In the genomic region with DNA sequence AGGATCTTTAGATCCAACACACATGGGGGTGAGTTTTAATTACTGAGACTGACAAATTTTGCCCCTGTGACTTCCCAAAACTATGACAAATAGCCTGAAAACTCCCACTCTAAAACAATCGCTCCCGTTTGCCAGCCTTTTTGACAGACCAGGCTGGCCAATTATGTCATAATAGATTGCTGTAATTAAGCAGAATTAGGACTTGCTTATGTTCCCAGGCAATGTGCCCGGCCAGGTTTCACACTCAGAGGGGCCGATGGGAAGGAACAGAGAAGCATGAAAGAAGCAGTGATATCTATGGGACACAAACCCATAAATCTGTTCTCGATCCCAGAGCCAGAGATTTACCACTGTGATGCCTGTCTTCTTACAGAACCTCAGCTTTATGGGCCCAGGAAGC, we compare ENCODE assay signal across 24 mouse cellular contexts.
DNase-seq lines count a peak whose midpoint lies in the region; ATAC-seq and TF ChIP-seq lines count a peak whose summit lies in the region.
"Had no signal": no experiment of that assay in that cellular context is flagged by ENCODE, and none has a peak within 500 bp of the region (broad histone marks: within the 10 kb centered on the region; RNA-seq: fewer than 3 reads in every experiment).

No protein-coding gene starts in this region.

- H3K27me3 ChIP-seq in kidney, postnatal 0 days (ENCODE audit: insufficient read depth, low read length): no peaks in the 10 kb centered on the region
- no peaks in the 10 kb centered on the region; a peak in 1 of 4 replicates for H3K27me3 ChIP-seq in MEL (ENCODE audit: control insufficient read depth in 1 of 2, insufficient read depth in 2 of 2, low read length in 2 of 2)
- H3K27me3 ChIP-seq: embryonic facial prominence, embryonic 12.5 days; intestine, embryonic 15.5 days; liver, embryonic 13.5 days; midbrain, embryonic 12.5 days; neural tube, embryonic 13.5 days had no signal

- H3K27ac ChIP-seq in kidney, postnatal 0 days: no peak overlapping the region
- H3K27ac ChIP-seq in MEL (ENCODE audit: control insufficient read depth, low read depth, low read length): peak overlapping the region; percentile 32; the same call in 1 of the 2 replicates
- H3K27ac ChIP-seq: embryonic facial prominence, embryonic 12.5 days; gastrocnemius, adult 2 months; intestine, embryonic 15.5 days; left cerebral cortex, adult 2 months; midbrain, embryonic 12.5 days; neural tube, embryonic 13.5 days; stomach, postnatal 0 days had no signal

- H3K4me2 ChIP-seq in kidney, postnatal 0 days (ENCODE audit: low read length): no peak overlapping the region
- H3K4me2 ChIP-seq: embryonic facial prominence, embryonic 12.5 days; heart, embryonic 11.5 days; intestine, embryonic 15.5 days; midbrain, embryonic 12.5 days; neural tube, embryonic 13.5 days had no signal

- H3K79me2 ChIP-seq in MEL (ENCODE audit: control insufficient read depth, insufficient read depth, low read length, poor library complexity): no peaks in the 10 kb centered on the region

- H3K9me3 ChIP-seq in kidney, postnatal 0 days (replicated peaks; ENCODE audit: low read length): no peaks in the 10 kb centered on the region
- no peaks in the 10 kb centered on the region for H3K9me3 ChIP-seq in MEL (replicated peaks; ENCODE audit: insufficient read depth, low read length)
- H3K9me3 ChIP-seq: embryonic facial prominence, embryonic 12.5 days; intestine, embryonic 15.5 days; liver, embryonic 13.5 days; midbrain, embryonic 12.5 days; neural tube, embryonic 13.5 days had no signal

- no peak overlapping the region for H3K4me3 ChIP-seq in kidney, postnatal 0 days (replicated peaks; ENCODE audit: low read depth, low read length)
- no peak overlapping the region for H3K4me3 ChIP-seq in MEL (ENCODE audit: control insufficient read depth in 1 of 2, insufficient read depth in 1 of 2, low read depth in 2 of 2, low read length in 2 of 2)
- H3K4me3 ChIP-seq: embryonic facial prominence, embryonic 12.5 days; gastrocnemius, adult 2 months; intestine, embryonic 15.5 days; left cerebral cortex, adult 2 months; liver, embryonic 13.5 days; midbrain, embryonic 12.5 days; neural tube, embryonic 13.5 days had no signal

- no peak for TF ChIP-seq POLR2A in MEL (IDR thresholded peaks at IDR 0.05; ENCODE audit: control insufficient read depth in 1 of 2, insufficient read depth in 1 of 2, low read depth in 1 of 2, low read length in 2 of 2, poor library complexity in 1 of 2)

- H3K36me3 ChIP-seq in kidney, postnatal 0 days (ENCODE audit: insufficient read depth, low read length): no peaks in the 10 kb centered on the region
- H3K36me3 ChIP-seq in MEL (ENCODE audit: control insufficient read depth in 1 of 2, insufficient read depth in 2 of 2, low read length in 2 of 2): peaks cover 0 to 14% of the 10 kb centered on the region in 2 experiments; a peak in 2 of 4 replicates
- H3K36me3 ChIP-seq: embryonic facial prominence, embryonic 12.5 days; intestine, embryonic 15.5 days; liver, embryonic 13.5 days; midbrain, embryonic 12.5 days; neural tube, embryonic 13.5 days had no signal

- H3K9ac ChIP-seq in kidney, postnatal 0 days (ENCODE audit: low read depth, low read length): no peak overlapping the region
- H3K9ac ChIP-seq in MEL (ENCODE audit: control insufficient read depth, low read depth, low read length, poor library complexity, severe bottlenecking): no peak overlapping the region
- H3K9ac ChIP-seq: embryonic facial prominence, embryonic 12.5 days; intestine, embryonic 15.5 days; liver, embryonic 13.5 days; midbrain, embryonic 12.5 days; neural tube, embryonic 13.5 days had no signal

- DNase-seq in heart, adult 11 months: peak; percentile 44
- no peak for DNase-seq in heart, adult 9 months (ENCODE audit: low spot score in 2 of 2)
- DNase-seq in kidney, postnatal 0 days (ENCODE audit: low spot score): peak; percentile 23
- DNase-seq in kidney, adult 8-10 months: no peak
- DNase-seq in MEL (ENCODE audit: low read depth, low spot score): peak; percentile 36
- DNase-seq in Muller cell, postnatal 12 days (ENCODE audit: inconsistent ontology term): peak; percentile 53
- no peak for DNase-seq in B cell, adult 2 months
- DNase-seq: adrenal gland, postnatal 25 days; cerebellum, adult 11 months; cerebellum, adult 9-11 months; gastrocnemius, adult 2 months; heart, postnatal 10 days; lung, adult 2 months; lung, postnatal 14 days; thymus, adult 2 months; thymus, postnatal 4 days had no signal

- TF ChIP-seq EP300 in MEL (IDR thresholded peaks at IDR 0.05; ENCODE audit: low read depth in 1 of 2, low read length in 2 of 2): no peak

- 11% methylated on average over 5 of the region's 5 CpGs for WGBS in kidney, postnatal 0 days

- no peak for TF ChIP-seq RAD21 in MEL (IDR thresholded peaks at IDR 0.05; ENCODE audit: low read depth, low read length)

- peaks cover 5% of the 10 kb centered on the region; the same call in 1 of the 2 replicates for H3K4me1 ChIP-seq in kidney, postnatal 0 days (replicated peaks; ENCODE audit: insufficient read depth, low read length)
- peaks cover 0 to 6% of the 10 kb centered on the region in 2 experiments; a peak in 2 of 4 replicates for H3K4me1 ChIP-seq in MEL (ENCODE audit: control insufficient read depth in 1 of 2, insufficient read depth in 2 of 2, low read length in 2 of 2)

- no peak for TF ChIP-seq CTCF in kidney, postnatal 0 days (IDR thresholded peaks at IDR 0.05; ENCODE audit: low read depth)
- no peak for TF ChIP-seq CTCF in MEL (IDR thresholded peaks at IDR 0.05 in 2 of 3, conservative IDR thresholded peaks at IDR 0.05 in 1 of 3; ENCODE audit: control insufficient read depth in 1 of 3, insufficient read depth in 1 of 3, low read depth in 2 of 3, low read length in 3 of 3, poor library complexity in 1 of 3, severe bottlenecking in 1 of 3)

- ATAC-seq in kidney, postnatal 0 days (replicated peaks; ENCODE audit: low FRiP score, low read depth): no peak
- ATAC-seq: intestine, embryonic 15.5 days had no signal

TF ChIP-seq in MEL, 35 proteins besides CTCF, POLR2A, EP300 and RAD21:
- TF ChIP-seq RCOR1 (IDR thresholded peaks at IDR 0.05; ENCODE audit: low read depth, low read length) (0 out of 2 replicates have a peak, but pooled peaks have one; percentile 7), E2F4 (IDR thresholded peaks at IDR 0.05; ENCODE audit: borderline replicate concordance, low read depth, low read length) (no peak), ZC3H11A (IDR thresholded peaks at IDR 0.05; ENCODE audit: low read depth, low read length) (no peak), NELFE (IDR thresholded peaks at IDR 0.05; ENCODE audit: low read depth, low read length) (no peak), ELF1 (IDR thresholded peaks at IDR 0.05; ENCODE audit: low read depth, low read length) (no peak)

Comparison
In these comparisons a context has a peak if more than half of its experiments do, and no peak if none do; other contexts are left out.
1. DNase-seq: peak in heart, adult 11 months (single experiment), kidney, postnatal 0 days (single experiment), MEL (single experiment) and Muller cell, postnatal 12 days (single experiment); none in heart, adult 9 months (0 of 2), kidney, adult 8-10 months (0 of 2) and B cell, adult 2 months (0 of 2).